In the genomic region with DNA sequence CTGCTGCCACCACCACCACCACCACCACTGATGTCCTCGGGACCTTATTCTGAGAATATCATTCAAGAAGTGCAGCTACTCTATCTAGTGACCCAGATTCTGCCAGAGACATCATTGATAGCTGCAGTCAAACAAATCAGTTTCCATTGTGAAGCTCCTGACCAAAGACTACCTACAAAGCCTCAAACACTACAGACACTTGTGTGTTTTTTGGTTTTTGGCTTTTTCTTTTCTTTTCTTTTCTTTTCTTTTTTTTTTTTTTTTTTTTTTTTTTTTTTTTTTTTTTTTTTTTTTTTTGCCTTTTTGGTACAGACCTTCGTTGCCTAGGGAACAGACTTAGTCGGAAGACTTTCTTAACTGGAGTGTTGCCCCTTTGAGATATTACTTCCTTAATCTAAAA, we compare ENCODE assay signal across 15 mouse cellular contexts.
"Had no signal": no experiment of that assay in that cellular context is flagged by ENCODE, and none has a peak within 500 bp of the region (broad histone marks: within the 10 kb centered on the region; RNA-seq: fewer than 3 reads in every experiment).

No protein-coding gene starts in this region.

- H3K9ac ChIP-seq: neural tube, embryonic 13.5 days; neural tube, embryonic 15.5 days; stomach, embryonic 15.5 days had no signal

- DNase-seq: retina, postnatal 1 day; right cerebral cortex, adult 18-20 months; right cerebral cortex, postnatal 14 days; right cerebral cortex, postnatal 25 days; spleen, adult 18-20 months; thymus, adult 18-20 months; thymus, adult 2 months; thymus, postnatal 14 days; thymus, postnatal 25 days; thymus, postnatal 36 days; thymus, postnatal 4 days had no signal

- H3K4me2 ChIP-seq: neural tube, embryonic 13.5 days; neural tube, embryonic 15.5 days; stomach, embryonic 15.5 days had no signal

- H3K4me1 ChIP-seq: neural tube, embryonic 13.5 days; neural tube, embryonic 15.5 days; stomach, embryonic 15.5 days had no signal

- H3K36me3 ChIP-seq: neural tube, embryonic 13.5 days; neural tube, embryonic 15.5 days; stomach, embryonic 15.5 days had no signal

- H3K4me3 ChIP-seq: neural tube, embryonic 13.5 days; neural tube, embryonic 15.5 days; stomach, embryonic 15.5 days had no signal

- H3K9me3 ChIP-seq: neural tube, embryonic 13.5 days; neural tube, embryonic 15.5 days; stomach, embryonic 15.5 days had no signal

- H3K27ac ChIP-seq: neural tube, embryonic 13.5 days; neural tube, embryonic 15.5 days; stomach, embryonic 15.5 days; stomach, postnatal 0 days had no signal

- H3K27me3 ChIP-seq: neural tube, embryonic 13.5 days; neural tube, embryonic 15.5 days; stomach, embryonic 15.5 days had no signal
